Mouse (Mus musculus) left cerebral cortex, adult 11 months (tissue): ENCODE results near the gene Prkcg.
A peak's percentile ranks its signal among the peaks of the same experiment; 100 is the strongest.
"Not testable (repeated sequence)": the region's sequence is repeated elsewhere in the genome, so short reads cannot be mapped to it uniquely, and the experiment has no call there.

Experiments
- DNase-seq: peaks from one replicate; pipeline ENCODE4 v3.0.0; 2022; ENCODE audit warnings: low spot score

Gene Prkcg

DNA sequence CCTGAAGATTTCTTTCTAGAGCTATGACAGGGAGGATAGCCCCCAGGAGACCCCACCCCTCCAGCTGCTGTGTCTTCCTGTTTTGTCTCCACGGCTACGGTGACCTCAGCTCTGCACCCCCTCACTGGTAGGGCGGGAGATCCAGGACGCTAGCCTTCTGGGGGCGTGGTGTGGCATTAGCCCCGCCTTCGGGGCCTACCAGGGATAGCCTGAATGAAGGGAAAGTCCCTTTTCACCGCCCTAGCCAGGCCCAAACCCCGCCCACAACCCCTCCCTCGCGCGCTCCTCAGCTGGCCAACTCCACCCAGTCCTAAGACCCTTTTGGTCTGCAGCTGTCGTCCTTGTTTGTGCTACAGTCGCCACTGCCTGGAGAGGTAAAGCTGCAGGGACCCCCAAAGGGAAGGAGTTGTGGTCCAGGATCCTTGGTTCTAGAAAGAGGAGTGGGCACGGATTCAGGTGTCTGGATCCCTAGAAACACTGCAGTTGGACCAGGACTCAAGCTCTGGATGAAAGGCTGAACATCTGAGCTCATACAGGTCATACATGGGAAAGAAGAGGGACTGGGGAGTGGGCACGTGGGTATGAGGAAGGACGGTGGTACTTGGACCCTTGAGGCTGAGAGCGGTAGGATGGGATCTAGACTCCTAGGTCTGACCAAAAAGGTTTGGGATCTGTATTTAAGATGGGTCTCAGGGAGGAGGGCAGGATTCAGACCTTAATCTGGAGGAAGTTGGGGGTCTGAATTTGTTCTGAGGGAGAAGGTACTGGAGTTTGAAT lies 1.5 kb downstream of the Prkcg start:
- DNase-seq = peak; percentile 86

DNA sequence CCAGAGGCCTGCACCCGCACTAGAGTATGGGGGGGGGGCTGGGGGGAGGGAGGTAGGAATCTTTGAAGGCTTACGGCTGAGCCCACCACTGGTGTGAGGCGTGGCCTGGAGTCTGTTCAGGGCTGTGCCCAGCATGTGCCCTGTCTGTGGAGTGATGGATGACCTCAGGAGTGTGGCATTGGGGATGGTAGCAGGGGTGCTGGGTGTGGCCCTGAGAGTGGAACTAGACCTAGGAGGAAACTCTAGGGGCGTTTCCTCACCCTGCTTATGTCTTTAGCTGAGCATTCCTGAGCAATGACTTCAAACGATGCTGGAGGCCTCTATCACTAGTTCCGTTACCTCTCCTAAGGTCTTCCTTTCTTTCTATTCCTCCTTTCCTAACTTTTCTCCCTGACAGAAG lies 2.2 kb downstream of the Prkcg start:
- DNase-seq = no peak

DNA sequence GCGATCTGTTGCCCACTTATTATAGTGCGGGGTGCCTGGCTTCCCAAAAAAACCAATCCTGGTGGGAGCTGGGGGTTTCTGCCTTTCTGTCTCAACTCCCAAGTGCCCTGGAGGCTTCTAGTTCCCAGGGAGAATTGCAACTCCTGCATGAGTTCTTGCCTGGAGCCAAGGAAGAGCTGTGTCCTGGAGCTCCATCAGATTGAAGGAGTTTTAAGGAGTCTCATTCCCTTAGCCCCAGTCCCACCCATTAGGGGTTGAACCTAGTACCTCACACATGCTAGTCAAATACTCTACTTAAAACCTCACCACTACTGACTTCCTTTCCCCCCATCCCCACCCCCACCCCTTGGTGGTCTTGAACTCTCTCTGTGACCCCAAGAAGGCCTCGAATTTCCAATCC lies 2.8 kb downstream of the Prkcg start:
- no peak for DNase-seq

DNA sequence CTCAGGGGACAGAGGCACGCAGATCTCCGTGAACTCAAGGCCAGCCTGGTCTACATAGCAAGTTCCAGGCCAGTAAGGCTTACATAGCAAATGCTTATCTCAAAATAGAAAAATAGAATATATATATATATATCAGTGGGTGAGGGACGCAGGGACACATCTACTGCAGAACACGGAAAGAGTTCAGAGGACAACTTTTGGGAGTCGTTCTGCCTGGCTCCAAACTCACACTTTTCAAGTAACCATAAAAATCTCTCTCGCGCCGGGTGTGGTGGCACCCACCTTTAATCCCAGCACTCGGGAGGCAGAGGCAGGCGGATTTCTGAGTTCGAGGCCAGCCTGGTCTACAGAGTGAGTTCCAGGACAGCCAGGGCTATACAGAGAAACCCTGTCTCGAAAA lies 3.3 kb downstream of the Prkcg start:
- DNase-seq = not testable (repeated sequence)

DNA sequence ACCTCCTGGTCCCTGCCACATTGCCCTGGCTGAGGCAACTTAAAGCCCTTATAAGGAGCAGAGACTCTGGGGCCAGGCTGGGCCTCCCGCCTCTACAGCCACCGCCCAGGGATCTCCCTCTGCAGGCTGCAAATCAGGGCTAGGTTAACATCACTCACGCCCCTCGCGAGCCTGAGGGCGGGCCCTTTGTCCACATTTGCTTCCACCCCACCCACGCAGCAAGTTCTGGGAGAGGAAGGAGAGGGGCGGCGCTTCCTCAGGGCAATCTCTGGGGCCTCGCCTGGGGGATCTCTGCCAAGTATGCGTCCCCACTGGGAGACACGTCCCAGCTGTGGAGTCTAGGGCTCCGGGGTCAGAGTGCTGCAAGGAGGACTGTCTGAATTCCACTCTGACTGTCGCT lies 3.8 kb downstream of the Prkcg start:
- DNase-seq = no peak

DNA sequence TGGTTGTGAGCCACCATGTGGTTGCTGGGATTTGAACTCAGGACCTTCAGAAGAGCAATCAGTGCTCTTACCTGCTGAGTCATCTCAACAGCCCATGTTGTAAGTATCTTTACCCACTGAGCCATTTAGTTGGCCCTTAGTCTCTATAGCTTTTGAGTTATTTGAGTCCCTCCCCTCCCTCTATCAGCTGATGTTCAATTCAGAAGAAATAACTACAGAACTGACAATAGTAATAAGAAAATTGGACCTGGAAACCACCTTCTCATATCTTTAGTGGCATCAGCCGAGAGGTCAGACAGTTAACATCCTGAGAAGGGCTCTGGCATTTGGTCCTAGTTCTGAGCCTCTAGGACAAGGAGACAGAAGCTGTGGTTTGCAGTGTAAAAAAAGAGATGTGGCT lies 5.8 kb downstream of the Prkcg start:
- DNase-seq = no peak

DNA sequence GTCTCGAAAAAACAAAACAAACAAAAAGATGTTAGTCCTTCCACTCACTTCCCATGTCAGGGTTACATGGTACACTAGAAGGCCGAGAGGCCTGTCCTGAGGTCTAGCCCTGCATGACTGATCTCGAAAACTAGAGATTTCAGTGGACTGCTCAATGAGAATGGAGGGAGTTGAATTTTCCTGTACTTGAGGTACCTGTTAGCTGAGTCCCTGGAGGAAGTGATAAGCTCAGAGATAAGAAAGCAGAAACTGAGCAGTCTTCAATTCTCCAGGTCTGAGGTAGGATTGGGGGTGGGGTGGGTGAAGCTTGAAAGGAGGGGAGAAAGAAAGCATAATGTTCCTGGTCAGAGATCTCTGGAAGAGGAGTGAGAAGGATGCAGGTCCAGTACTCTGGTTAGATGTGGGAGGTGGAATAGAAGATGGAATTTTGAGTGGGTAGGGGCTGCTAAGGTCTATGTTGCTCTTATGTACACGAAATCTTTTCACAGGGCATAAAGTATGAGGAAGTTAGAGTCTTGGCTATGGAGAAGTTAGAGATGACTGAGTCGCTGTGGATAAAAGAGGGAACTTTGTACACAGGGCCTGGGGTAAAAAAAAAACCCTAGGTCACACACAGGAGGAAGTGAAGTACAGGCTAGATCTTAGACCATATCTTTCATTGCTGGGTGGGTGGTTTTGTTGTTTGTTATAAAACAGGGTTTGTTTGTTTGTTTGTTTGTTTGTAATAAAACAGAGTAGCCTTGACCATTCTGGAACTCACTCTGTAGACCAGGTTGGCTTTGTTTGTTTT lies 6.5 kb downstream of the Prkcg start:
- DNase-seq = no peak

DNA sequence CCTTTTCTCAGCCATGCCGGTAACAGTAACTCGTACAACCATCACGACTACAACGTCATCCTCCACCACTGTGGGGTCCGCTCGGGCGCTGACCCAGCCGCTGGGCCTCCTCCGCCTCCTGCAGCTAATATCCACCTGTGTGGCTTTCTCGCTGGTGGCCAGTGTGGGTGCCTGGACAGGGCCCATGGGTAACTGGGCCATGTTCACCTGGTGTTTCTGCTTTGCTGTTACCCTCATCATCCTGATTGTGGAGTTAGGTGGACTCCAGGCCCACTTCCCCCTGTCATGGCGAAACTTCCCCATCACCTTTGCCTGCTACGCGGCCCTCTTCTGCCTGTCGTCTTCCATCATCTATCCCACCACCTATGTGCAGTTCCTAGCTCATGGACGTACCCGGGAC lies 7.7 kb downstream of the Prkcg start:
- no peak for DNase-seq

DNA sequence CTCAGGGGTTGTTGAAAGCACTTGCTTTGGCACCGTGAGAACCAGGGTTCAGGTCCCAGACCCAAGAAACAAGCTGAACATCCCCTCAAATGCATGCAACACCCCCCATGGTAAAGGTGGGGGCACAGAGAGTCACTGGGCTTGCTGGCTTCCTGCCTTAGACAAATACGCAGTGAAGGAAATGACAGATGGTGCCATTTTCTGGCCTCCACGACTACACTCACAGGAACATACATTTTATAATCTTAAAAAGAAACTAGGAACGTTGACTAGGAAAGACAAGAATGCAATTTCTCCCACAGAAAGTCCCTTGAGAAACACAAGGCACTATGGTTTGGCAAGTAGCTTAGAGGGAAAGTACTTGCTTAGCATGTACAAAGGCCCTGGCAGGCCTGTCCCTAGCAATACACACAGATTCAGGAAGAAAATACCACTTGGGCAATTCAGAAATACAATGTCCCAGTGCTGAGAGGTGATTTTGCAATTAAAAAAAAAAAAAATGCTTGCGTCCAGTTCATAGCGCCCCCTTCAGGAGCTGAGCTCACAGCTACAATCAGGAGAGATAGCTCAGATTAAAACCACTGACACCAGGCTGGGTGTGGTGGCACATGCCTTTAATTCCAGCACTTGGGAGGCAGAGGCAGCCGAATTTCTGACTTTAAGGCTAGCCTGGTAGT lies 11.1 kb downstream of the Prkcg start:
- DNase-seq = no peak

DNA sequence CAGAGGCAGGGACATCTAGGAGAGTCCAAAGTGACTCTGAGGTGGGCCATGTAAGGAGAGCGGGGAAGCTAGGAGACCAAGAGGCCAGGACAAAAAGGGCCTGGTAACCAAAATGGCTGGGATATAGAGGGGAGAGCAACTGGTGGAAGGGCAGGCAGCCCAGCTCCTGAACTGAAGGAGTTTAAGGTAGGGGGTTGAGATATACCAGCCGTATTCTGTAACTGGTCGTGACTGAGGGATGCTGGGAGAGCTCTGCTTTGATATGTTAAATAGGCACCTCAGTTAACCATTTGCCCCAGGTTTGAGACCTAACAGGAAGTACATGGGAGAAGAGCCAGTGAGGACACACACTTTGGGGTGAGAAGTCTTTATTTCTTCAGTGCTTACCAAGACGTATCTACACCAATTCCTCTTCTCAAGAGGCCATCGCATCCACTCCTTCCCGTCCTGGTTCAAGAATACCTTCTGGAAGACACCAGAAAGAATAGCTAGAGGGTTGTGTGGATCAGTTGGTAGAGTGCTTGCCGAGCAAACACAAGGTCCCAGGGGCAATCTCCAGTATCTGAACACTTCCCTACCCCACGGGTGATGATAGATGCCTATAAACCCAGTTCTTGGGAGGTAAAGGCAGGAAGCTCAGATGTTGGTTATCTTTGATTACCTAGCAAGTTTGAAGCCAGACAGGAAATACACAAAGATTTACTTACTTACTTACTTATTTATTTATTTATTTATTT lies 12.1 kb downstream of the Prkcg start:
- no peak for DNase-seq

DNA sequence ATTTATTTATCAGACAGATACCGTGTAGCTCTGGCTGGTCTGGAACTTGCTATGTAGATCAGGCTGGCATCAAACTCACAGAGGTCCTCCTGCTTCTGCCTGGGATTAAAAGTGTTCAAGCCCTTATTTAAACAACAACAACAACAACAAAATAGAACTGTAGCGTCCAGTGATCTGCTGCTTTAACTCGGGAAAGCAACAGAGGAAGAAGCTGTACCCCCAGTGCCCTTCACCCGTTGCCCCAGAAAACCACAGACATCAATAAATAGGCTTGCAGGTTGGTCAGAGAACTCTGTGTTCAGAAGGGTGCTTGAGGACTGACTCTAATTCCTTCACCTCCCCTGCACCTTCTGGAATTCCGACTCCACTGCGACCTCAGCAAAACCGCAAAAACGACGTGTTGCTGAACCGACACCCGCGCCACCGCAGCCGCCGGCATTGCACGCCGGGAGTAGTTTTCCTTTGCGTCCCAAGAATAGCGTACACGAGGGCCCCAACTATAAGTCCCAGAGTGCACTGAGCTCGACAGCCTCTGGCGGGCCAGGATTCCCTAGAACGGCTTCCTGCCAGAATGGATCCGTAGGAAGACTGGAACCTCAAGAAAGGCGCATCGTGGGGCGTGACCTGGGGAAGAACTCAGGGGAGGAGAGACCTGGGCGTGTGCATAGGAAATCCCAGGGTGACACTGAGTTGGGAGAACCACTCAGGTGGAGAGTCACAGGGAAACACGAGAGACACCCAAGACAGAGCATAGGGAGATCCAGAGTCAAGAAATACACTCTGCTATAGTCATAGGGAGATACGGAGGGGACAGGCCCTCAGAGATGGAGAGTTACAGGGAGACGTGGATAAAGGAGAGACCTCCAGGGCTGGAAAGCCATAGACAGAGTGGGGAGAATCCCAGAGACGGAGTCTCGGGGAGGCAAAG lies 12.9 kb downstream of the Prkcg start:
- DNase-seq = no peak

DNA sequence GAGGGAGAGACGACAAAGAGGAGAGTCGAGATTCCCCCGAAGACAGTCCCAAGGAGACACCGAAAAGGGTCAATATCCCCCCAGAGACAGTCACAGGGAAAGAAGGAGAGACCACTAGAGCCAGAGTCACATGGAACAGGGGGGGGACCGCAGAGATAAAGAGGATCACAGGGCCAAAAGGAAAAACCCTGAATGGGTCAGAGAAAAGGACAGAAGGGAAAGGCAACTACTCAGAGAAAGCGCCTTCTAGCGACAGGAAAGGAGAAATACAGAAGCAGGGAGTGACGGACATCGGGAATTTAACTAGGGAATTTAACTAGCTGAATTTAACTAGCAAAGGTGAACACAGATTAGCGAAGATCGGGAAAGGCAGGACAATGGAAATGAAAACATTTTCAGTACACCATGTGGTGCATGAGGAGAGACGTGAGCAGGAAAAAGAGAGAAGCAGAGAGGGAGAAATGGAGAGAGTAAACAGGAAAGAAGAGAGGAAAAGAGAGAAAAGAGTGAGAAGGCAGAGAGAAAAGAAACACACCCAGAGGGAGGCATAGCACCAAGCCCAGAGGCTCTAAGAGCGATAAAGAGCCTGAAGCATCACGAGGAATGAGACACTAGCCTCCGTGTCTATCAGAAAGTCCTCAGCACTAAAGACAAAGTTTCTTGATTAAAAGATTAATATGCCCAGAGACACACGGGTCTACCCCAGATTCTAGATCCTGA lies 13.7 kb downstream of the Prkcg start:
- DNase-seq = no peak

DNA sequence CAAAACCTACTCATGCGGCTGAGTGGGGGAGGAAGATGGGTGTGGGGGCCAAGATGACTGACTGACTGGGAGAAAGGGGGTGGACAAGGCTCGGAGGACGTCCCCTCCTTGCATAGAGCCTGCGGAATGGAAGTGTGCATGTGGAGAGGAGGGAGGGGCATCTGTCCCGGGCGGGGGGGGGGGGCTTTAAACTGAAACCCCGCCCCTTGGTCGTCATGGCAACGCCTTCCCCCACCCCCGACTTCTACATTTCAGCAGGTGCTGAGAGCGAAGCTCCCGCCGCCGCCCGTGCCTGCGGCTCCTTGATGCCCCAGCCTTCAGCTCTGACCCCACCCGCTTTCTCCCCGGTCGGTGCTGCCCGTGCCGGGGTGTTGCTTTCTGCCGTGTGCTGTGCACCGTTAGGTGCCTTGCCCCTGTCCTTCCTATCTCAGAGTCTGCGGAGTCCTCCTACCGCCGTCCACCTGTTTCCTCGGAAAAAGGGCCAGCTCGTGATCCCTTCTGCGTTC lies 14.3 kb downstream of the Prkcg start:
- no peak for DNase-seq

DNA sequence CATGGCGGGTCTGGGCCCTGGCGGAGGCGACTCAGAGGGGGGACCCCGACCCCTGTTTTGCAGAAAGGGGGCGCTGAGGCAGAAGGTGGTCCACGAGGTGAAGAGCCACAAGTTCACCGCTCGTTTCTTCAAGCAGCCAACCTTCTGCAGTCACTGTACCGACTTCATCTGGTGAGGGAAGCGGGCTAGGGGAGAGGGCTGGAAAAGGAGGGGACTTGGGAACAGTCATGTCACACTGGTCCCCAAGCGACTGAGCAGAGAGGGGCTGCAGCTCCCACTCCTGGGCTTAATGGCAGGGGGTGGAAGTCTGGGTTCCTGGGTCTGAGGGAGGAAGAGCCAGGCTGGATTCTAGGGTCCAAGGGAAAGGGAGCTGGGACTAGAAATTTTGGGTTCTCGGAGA lies 14.8 kb downstream of the Prkcg start:
- DNase-seq = no peak

DNA sequence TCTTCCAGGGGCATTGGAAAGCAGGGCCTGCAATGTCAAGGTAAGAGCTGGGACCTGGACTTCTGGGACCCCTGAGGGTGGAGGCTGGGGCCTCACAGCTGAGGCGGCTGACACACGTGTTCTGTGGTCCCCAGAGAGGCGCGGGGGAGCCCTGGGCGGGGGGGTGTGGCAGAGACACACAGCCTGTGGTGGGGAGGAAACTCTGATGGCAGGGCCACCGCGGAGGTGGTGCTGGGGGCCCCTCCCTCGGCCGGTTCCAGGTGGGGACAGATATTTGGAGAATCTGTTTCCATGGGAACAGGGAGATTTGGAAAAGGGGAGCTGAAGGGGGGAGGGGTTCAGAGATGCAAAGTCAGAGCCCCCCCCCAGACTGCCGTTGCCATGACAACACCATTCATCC lies 15.3 kb downstream of the Prkcg start:
- no peak for DNase-seq

DNA sequence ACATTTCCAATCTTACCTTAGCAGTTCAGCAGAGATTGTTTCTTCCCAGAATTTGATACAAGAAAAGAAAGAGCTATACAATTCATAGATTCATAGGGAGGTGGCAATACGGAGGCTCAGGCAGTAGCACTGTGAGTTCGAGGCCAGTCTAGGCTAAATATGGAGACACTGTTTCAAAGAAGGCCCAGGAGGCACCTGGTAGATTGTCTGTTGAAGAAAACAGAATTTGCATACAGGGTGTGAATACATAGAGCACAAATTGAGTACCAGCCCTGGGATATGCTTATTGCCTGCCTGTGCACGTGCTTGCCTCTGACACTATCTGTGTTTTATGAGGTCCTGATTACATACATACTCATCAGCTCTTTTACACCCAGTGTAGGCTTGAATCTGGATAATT lies 17.4 kb downstream of the Prkcg start:
- no peak for DNase-seq

DNA sequence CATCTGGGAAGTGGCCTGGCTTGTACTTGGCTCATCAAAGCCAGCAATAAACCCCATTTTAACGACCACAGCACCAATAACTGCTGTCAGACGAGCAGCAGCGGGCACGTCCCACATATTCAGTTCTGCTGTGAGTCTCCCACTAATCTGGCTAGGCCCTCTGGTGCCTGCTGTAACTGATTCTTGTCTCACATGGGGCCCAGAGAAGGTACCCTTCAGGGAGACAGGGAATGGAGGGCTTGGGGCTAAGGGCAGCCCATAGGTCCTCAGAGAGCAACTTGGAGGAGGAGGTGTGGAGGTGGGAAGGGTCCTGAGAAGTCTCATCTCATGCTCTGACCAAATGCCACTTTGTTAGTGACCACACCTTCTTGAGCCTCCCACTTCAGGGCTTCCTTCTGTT lies 19.7 kb downstream of the Prkcg start:
- no peak for DNase-seq

DNA sequence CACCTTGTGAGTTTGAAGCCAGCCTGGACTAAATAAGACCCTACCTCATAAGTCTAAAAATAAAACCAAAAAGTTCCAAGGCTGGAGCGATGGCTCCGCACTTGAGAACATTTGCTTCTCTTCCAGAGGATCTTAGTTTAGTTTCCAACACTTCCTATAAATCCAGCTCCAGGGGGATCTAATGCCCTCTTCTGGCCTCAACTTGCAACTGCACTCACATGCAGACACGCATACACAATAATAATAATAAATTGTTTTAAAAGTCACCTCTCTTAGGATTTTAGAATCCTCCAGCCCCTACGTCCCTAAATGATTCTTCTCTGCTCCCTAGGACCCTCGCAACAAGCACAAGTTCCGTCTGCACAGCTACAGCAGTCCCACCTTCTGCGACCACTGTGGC lies 21.3 kb downstream of the Prkcg start:
- no peak for DNase-seq

DNA sequence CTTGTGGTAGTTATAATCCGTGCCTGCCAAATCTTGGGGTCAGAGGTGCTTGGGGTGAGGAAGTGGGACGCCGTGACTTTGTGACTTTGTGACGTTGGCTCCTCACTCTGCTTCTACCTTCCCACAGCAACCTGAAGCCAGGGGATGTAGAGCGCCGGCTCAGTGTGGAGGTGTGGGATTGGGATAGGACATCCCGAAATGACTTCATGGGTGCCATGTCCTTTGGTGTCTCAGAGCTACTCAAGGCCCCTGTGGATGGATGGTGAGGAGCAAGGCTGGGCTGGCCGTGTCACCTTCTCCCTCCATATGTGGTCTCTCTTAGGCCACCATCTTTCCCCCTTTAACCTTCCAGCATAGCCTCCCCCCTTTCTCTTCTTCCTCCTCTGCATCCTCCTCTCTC lies 24.6 kb downstream of the Prkcg start:
- DNase-seq = no peak

DNA sequence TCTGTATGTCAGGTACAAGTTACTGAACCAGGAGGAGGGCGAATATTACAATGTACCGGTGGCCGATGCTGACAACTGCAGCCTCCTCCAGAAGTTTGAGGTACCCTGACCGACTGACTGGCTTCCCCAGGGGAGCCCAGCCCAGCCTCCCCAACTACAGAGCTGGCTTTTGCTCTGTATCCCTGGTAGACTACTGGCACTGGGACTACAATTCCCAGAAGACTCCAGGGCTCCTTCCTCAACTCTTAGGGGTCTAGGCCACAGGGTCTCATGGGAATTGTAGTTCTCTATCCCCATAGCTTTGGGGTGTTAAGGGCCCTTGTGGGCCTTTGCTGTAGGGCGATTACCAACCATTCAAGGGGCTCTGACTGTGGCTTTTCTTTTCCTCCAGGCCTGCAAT lies 25.1 kb downstream of the Prkcg start:
- DNase-seq = no peak
